Mouse (Mus musculus): Measurements from ENCODE around the gene AY358078.

DNA sequence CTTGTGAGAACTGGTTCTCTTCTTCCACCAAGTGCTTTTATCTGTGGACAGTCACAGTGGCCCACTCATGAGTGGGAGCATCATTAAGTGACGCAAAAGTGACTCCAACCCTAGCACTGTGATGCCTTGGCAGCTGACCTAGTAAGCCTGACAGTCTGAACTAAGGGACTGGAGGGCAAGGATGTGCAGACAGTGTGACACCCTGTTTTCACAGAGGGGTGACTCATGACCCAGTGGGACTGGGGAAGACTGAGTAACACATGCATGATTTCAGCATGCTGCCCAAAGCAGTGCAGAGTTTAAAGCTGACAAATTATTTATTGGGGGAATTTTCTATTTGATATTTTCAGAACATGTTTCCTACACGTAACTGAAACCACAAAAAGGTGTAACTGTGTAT lies 70.9 kb downstream of the AY358078 start:
- TF ChIP-seq CTCF (IDR thresholded peaks at IDR 0.05; ENCODE audit: insufficient read depth, low read depth, low read length) (no peak), POLR2A (IDR thresholded peaks at IDR 0.05; ENCODE audit: insufficient read depth, low read depth, low read length) (no peak)
